In the genomic region with DNA sequence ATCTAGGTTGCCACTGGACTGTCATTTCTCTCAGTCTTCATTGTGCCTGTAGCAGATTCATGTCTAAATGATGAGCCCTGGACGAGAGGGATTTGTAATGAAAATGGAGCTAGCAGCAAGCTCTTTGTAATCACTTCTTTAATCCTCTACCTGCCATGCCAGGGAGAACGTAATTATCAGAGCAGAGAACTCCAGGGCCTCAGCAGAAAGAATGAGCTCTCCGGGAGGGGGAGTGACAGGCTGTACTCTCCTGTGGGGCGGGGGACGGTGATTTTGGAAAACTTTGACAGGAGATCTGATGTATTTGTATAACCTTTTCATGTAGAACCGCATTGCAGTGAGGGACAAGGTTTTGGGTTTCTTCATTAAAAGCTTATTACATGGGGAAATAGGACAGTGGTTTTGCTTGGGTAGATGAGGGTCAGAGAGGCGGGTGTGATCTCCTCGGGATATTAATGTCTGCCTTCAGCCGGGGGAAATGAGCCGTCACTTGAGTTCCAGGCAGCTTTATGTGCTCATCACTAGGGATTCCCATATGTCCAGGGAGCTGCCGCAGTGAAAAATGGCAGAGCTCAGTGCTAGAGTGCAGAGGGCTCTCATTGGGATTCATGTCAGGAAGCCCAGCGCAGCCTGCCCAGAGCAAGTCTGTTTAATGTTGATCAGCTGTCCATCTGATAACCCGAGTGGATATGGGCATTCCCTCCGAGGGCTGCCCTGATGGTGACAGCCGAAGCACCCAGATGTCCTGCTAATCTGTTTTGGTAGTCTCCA, we compare ENCODE assay signal across 12 mouse cellular contexts.
DNase-seq lines count a peak whose midpoint lies in the region; ATAC-seq and TF ChIP-seq lines count a peak whose summit lies in the region.
"Had no signal": no experiment of that assay in that cellular context is flagged by ENCODE, and none has a peak within 500 bp of the region (broad histone marks: within the 10 kb centered on the region; RNA-seq: fewer than 3 reads in every experiment).

No protein-coding gene starts in this region.

- H3K4me1 ChIP-seq in kidney, embryonic 15.5 days = peaks cover 19% of the 10 kb centered on the region
- H3K4me1 ChIP-seq in kidney, adult 2 months (ENCODE audit: control insufficient read depth, insufficient read depth, low read length) = no peaks in the 10 kb centered on the region
- no peaks in the 10 kb centered on the region; the same call in 1 of the 2 replicates for H3K4me1 ChIP-seq in hindbrain, embryonic 11.5 days (replicated peaks; ENCODE audit: control insufficient read depth, insufficient read depth, low read length)
- peaks cover 16% of the 10 kb centered on the region; the same call in 1 of the 2 replicates for H3K4me1 ChIP-seq in neural tube, embryonic 11.5 days (ENCODE audit: control insufficient read depth, insufficient read depth, low read length)
- H3K4me1 ChIP-seq in heart, adult 2 months (ENCODE audit: control insufficient read depth, insufficient read depth, low read length) = peaks cover 2% of the 10 kb centered on the region; the same call in 1 of the 2 replicates

- no peak for TF ChIP-seq EP300 in heart, adult 2 months (IDR thresholded peaks at IDR 0.05; ENCODE audit: insufficient read depth, low read depth, low read length)

- intact Hi-C loops in heart, adult 2 months (cut with DNase I) = no loop called here

- no peaks in the 10 kb centered on the region for H3K27me3 ChIP-seq in kidney, embryonic 15.5 days
- no peaks in the 10 kb centered on the region for H3K27me3 ChIP-seq in kidney, adult 2 months (replicated peaks; ENCODE audit: control insufficient read depth, insufficient read depth, low read length)
- H3K27me3 ChIP-seq in hindbrain, embryonic 11.5 days (ENCODE audit: control insufficient read depth, insufficient read depth, low read length) = no peaks in the 10 kb centered on the region
- H3K27me3 ChIP-seq in neural tube, embryonic 11.5 days (ENCODE audit: control insufficient read depth, insufficient read depth, low read length) = no peaks in the 10 kb centered on the region
- no peaks in the 10 kb centered on the region for H3K27me3 ChIP-seq in heart, adult 2 months (ENCODE audit: control insufficient read depth, insufficient read depth, low read length)

- no peak for DNase-seq in kidney, adult 2 months
- DNase-seq in embryo, embryonic 11.5 days (ENCODE audit: low read depth, low spot score) = peak; percentile 35
- DNase-seq in hindbrain, embryonic 11.5 days (ENCODE audit: low spot score) = peak; percentile 57
- DNase-seq in neural tube, embryonic 11.5 days (ENCODE audit: low spot score) = peak; percentile 77
- DNase-seq in gastrocnemius, adult 8-10 months (ENCODE audit: low spot score in 2 of 2) = no peak
- no peak for DNase-seq in heart, adult 2 months
- no peak for DNase-seq in heart, adult 9 months (ENCODE audit: low spot score in 2 of 2)
- DNase-seq: gastrocnemius, adult 2 months; right cerebral cortex, postnatal 25 days; thymus, adult 2 months had no signal

- H3K4me3 ChIP-seq in kidney, embryonic 15.5 days (replicated peaks) = no peak overlapping the region
- H3K4me3 ChIP-seq in kidney, adult 2 months (ENCODE audit: insufficient read depth, low read depth, low read length) = no peak overlapping the region
- no peak overlapping the region for H3K4me3 ChIP-seq in hindbrain, embryonic 11.5 days (ENCODE audit: low read depth, low read length)
- no peak overlapping the region for H3K4me3 ChIP-seq in neural tube, embryonic 11.5 days (ENCODE audit: low read depth, low read length)
- H3K4me3 ChIP-seq in heart, adult 2 months = no peak overlapping the region
- H3K4me3 ChIP-seq: gastrocnemius, adult 2 months had no signal

- H3K79me2 ChIP-seq in heart, adult 2 months (replicated peaks; ENCODE audit: control insufficient read depth, insufficient read depth, low read length) = no peaks in the 10 kb centered on the region

- no peaks in the 10 kb centered on the region for H3K36me3 ChIP-seq in kidney, embryonic 15.5 days
- H3K36me3 ChIP-seq in kidney, adult 2 months (ENCODE audit: control insufficient read depth, insufficient read depth, low read length) = no peaks in the 10 kb centered on the region
- H3K36me3 ChIP-seq in hindbrain, embryonic 11.5 days (ENCODE audit: control insufficient read depth, insufficient read depth, low read length) = no peaks in the 10 kb centered on the region
- no peaks in the 10 kb centered on the region for H3K36me3 ChIP-seq in neural tube, embryonic 11.5 days (ENCODE audit: control insufficient read depth, insufficient read depth, low read length)
- no peaks in the 10 kb centered on the region for H3K36me3 ChIP-seq in heart, adult 2 months (ENCODE audit: control insufficient read depth, insufficient read depth, low read length)

- no peaks in the 10 kb centered on the region for H3K9me3 ChIP-seq in kidney, embryonic 15.5 days (replicated peaks)
- H3K9me3 ChIP-seq in hindbrain, embryonic 11.5 days (ENCODE audit: control insufficient read depth, low read length) = no peaks in the 10 kb centered on the region
- no peaks in the 10 kb centered on the region for H3K9me3 ChIP-seq in neural tube, embryonic 11.5 days (ENCODE audit: control insufficient read depth, low read length)

- H3K9ac ChIP-seq in kidney, embryonic 15.5 days = no peak overlapping the region
- H3K9ac ChIP-seq in hindbrain, embryonic 11.5 days (ENCODE audit: low read depth, low read length) = no peak overlapping the region
- H3K9ac ChIP-seq in neural tube, embryonic 11.5 days (ENCODE audit: low read length) = no peak overlapping the region
- no peak overlapping the region for H3K9ac ChIP-seq in heart, adult 2 months (ENCODE audit: low read depth, low read length)

- no peak overlapping the region for H3K27ac ChIP-seq in kidney, embryonic 15.5 days
- no peak overlapping the region for H3K27ac ChIP-seq in kidney, adult 2 months (ENCODE audit: insufficient read depth, low read depth, low read length)
- peak overlapping the region; percentile 76 for H3K27ac ChIP-seq in hindbrain, embryonic 11.5 days (ENCODE audit: low read depth, low read length)
- H3K27ac ChIP-seq in neural tube, embryonic 11.5 days (ENCODE audit: low read depth, low read length) = peak overlapping the region; percentile 76
- H3K27ac ChIP-seq in heart, adult 2 months = no peak overlapping the region
- H3K27ac ChIP-seq: gastrocnemius, adult 2 months; macrophage had no signal

- TF ChIP-seq CTCF in kidney, adult 2 months (conservative IDR thresholded peaks at IDR 0.05; ENCODE audit: insufficient read depth, insufficient read length, low read depth, low read length) = no peak
- TF ChIP-seq CTCF in heart, adult 2 months (IDR thresholded peaks at IDR 0.05) = no peak

- peak; percentile 93 for ATAC-seq in kidney, embryonic 15.5 days (replicated peaks; ENCODE audit: low FRiP score)
- ATAC-seq in hindbrain, embryonic 11.5 days (ENCODE audit: low FRiP score) = peak; percentile 91
- peak; percentile 85 for ATAC-seq in neural tube, embryonic 11.5 days (ENCODE audit: insufficient read depth, low FRiP score, low TSS enrichment)

- H3K4me2 ChIP-seq in kidney, embryonic 15.5 days = peak overlapping the region; percentile 17; the same call in 1 of the 2 replicates
- 0 out of 2 replicates have a peak overlapping the region, but pooled peaks have one; percentile 3 for H3K4me2 ChIP-seq in hindbrain, embryonic 11.5 days (replicated peaks; ENCODE audit: low read depth, low read length)
- peak overlapping the region; percentile 0; the same call in 1 of the 2 replicates for H3K4me2 ChIP-seq in neural tube, embryonic 11.5 days (ENCODE audit: low read depth)

- WGBS in kidney, embryonic 15.5 days = 16% methylated on average over 15 of the region's 15 CpGs
- 54% methylated on average over 15 of the region's 15 CpGs for WGBS in kidney, adult 2 months
- WGBS in hindbrain, embryonic 11.5 days = 23% methylated on average over 15 of the region's 15 CpGs
- 24% methylated on average over 15 of the region's 15 CpGs for WGBS in neural tube, embryonic 11.5 days
- 60% methylated on average over 15 of the region's 15 CpGs for WGBS in heart, adult 2 months

- TF ChIP-seq POLR2A in kidney, adult 2 months (IDR thresholded peaks at IDR 0.05; ENCODE audit: low read depth, low read length) = no peak
- no peak for TF ChIP-seq POLR2A in heart, adult 2 months (IDR thresholded peaks at IDR 0.05; ENCODE audit: insufficient read depth, low read depth, low read length)

Comparison
In these comparisons a context has a peak if more than half of its experiments do, and no peak if none do; other contexts are left out.
1. H3K27ac ChIP-seq: peak in hindbrain, embryonic 11.5 days (single experiment) and neural tube, embryonic 11.5 days (single experiment); none in kidney, embryonic 15.5 days (single experiment), kidney, adult 2 months (single experiment) and heart, adult 2 months (single experiment).
2. DNase-seq: peak in embryo, embryonic 11.5 days (single experiment), hindbrain, embryonic 11.5 days (single experiment) and neural tube, embryonic 11.5 days (single experiment); none in kidney, adult 2 months (single experiment), gastrocnemius, adult 8-10 months (0 of 2), heart, adult 2 months (0 of 2) and heart, adult 9 months (0 of 2).
3. Peak in every context shown above with its lines, with median percentiles within 50 percentile points of each other: ATAC-seq and H3K4me2 ChIP-seq.